Mouse (Mus musculus) small intestine, adult 2 months (tissue): ENCODE data around the gene Rbms3. TPM values are rescaled to one million over a fixed set of nuclear protein-coding genes. Genes with fewer than 3 reads are reported as not detected.

Source experiments
- H3K27ac ChIP-seq: fragments of 200-500 bp; 2 replicates; pipeline ENCODE4 v1.5.1; 2012; ENCODE audit warnings: low read depth, low read length, control low read depth, inconsistent platforms; ENCODE audit not compliant: insufficient read depth
- H3K27me3 ChIP-seq: fragments of 200-500 bp; 2 replicates; pipeline ENCODE4 v1.6.1; 2012; ENCODE audit warnings: mild to moderate bottlenecking, moderate library complexity, low read length, inconsistent platforms; ENCODE audit not compliant: control insufficient read depth, insufficient read depth
- H3K36me3 ChIP-seq: fragments of 200-500 bp; 2 replicates; pipeline ENCODE4 v1.6.1; 2012; ENCODE audit warnings: mild to moderate bottlenecking, low read length, control low read depth, inconsistent platforms; ENCODE audit not compliant: control insufficient read depth, insufficient read depth
- H3K4me1 ChIP-seq: fragments of 200-500 bp; 2 replicates; pipeline ENCODE4 v1.6.1; 2012; ENCODE audit warnings: low read length, inconsistent platforms, mixed read lengths; ENCODE audit not compliant: control insufficient read depth, insufficient read depth, insufficient read length
- H3K4me3 ChIP-seq: fragments of 200-500 bp; 2 replicates; pipeline ENCODE4 v1.5.1; 2012; ENCODE audit warnings: low read depth, mild to moderate bottlenecking, control low read depth, inconsistent platforms, low read length, moderate library complexity
- CTCF ChIP-seq: fragments of 200-500 bp; IDR thresholded peaks from 2 replicates; pipeline ENCODE4 v1.5.1; 2012; ENCODE audit warnings: low read depth, mild to moderate bottlenecking, control low read depth, inconsistent platforms, low read length, moderate library complexity, mixed read lengths; ENCODE audit not compliant: insufficient replicate concordance, insufficient read length; ENCODE audit errors: extremely low read depth
- POLR2A ChIP-seq: fragments of 200-500 bp; IDR thresholded peaks from 2 replicates; pipeline ENCODE4 v1.6.1; 2012; ENCODE audit warnings: low read depth, mild to moderate bottlenecking, control low read depth, inconsistent platforms, low read length, moderate library complexity
- WGBS: fragments of 180-500 bp; shearing (Covaris S2); methylation state at CpG from one replicate; pipeline ENCODE4 v1.1.7; 2018; 5-methylcytosine and 5-hydroxymethylcytosine counted together
- polyA plus RNA-seq: library from polyadenylated mRNA; depleted of rRNA; stranded (reverse); fragments of >200 nt; gene quantifications from 2 replicates; pipeline ENCODE4 v1.2.3, GENCODE M21; 2012

Gene Rbms3
- polyA plus RNA-seq, 1 experiment: 3.3 TPM

GRCm38 (mm10) chr9:117210344-117210743 is 419.4 kb downstream of the Rbms3 start:
- WGBS: 67% methylated on average over 2 of the region's 2 CpGs
- Histone ChIP-seq H3K27ac (no peak overlapping the region), H3K27me3 (no peaks in the 10 kb centered on the region), H3K36me3 (no peaks in the 10 kb centered on the region), H3K4me3 (no peak overlapping the region), H3K4me1 (no peaks in the 10 kb centered on the region)
- no peak for TF ChIP-seq CTCF
- TF ChIP-seq POLR2A: no peak

- no peak overlapping the region for H3K27ac ChIP-seq
- no peak overlapping the region for H3K4me3 ChIP-seq
- H3K36me3 ChIP-seq: no peaks in the 10 kb centered on the region
- H3K27me3 ChIP-seq: no peaks in the 10 kb centered on the region
- no peaks in the 10 kb centered on the region for H3K4me1 ChIP-seq
- TF ChIP-seq POLR2A (no peak), CTCF (no peak)
- 68% methylated on average over 6 of the region's 6 CpGs for WGBS
These were observed 424.3 kb downstream of the Rbms3 start for GRCm38 (mm10) chr9:117205395-117205794.

GRCm38 (mm10) chr9:117200067-117200658 is 429.6 kb downstream of the Rbms3 start:
- Histone ChIP-seq H3K4me1 (no peaks in the 10 kb centered on the region), H3K4me3 (no peak overlapping the region), H3K36me3 (no peaks in the 10 kb centered on the region), H3K27ac (no peak overlapping the region), H3K27me3 (no peaks in the 10 kb centered on the region)
- 81% methylated on average over 7 of the region's 7 CpGs for WGBS
- no peak for TF ChIP-seq POLR2A
- TF ChIP-seq CTCF: no peak

GRCm38 (mm10) chr9:117197531-117197930 is 432.2 kb downstream of the Rbms3 start:
- Histone ChIP-seq H3K36me3 (no peaks in the 10 kb centered on the region), H3K27me3 (no peaks in the 10 kb centered on the region), H3K4me1 (no peaks in the 10 kb centered on the region), H3K4me3 (no peak overlapping the region), H3K27ac (no peak overlapping the region)
- TF ChIP-seq CTCF (no peak), POLR2A (no peak)
- 77% methylated on average over 3 of the region's 3 CpGs for WGBS

GRCm38 (mm10) chr9:117192565-117193540 is 436.9 kb downstream of the Rbms3 start:
- Histone ChIP-seq H3K4me1 (no peaks in the 10 kb centered on the region), H3K36me3 (no peaks in the 10 kb centered on the region), H3K27ac (peak overlapping the region; percentile 19; the same call in 1 of the 2 replicates), H3K4me3 (no peak overlapping the region), H3K27me3 (no peaks in the 10 kb centered on the region)
- WGBS: 54% methylated on average over 14 of the region's 14 CpGs
- TF ChIP-seq POLR2A (no peak), CTCF (no peak)

- H3K4me1 ChIP-seq: no peaks in the 10 kb centered on the region
- H3K27me3 ChIP-seq: no peaks in the 10 kb centered on the region
- peak overlapping the region; percentile 19; the same call in 1 of the 2 replicates for H3K27ac ChIP-seq
- 77% methylated on average over 15 of the region's 15 CpGs for WGBS
- H3K4me3 ChIP-seq: no peak overlapping the region
- H3K36me3 ChIP-seq: no peaks in the 10 kb centered on the region
- TF ChIP-seq POLR2A: no peak
- TF ChIP-seq CTCF: no peak
These were observed 437.6 kb downstream of the Rbms3 start for GRCm38 (mm10) chr9:117192093-117192492.

- no peaks in the 10 kb centered on the region for H3K36me3 ChIP-seq
- H3K4me3 ChIP-seq: no peak overlapping the region
- no peaks in the 10 kb centered on the region for H3K4me1 ChIP-seq
- 72% methylated on average over 3 of the region's 3 CpGs for WGBS
- TF ChIP-seq CTCF (no peak), POLR2A (no peak)
- no peaks in the 10 kb centered on the region for H3K27me3 ChIP-seq
- no peak overlapping the region for H3K27ac ChIP-seq
These were observed 441.3 kb downstream of the Rbms3 start for GRCm38 (mm10) chr9:117188406-117188805.
